Mouse (Mus musculus): ENCODE data around the gene Aldh16a1.
"Not testable (repeated sequence)": the region's sequence is repeated elsewhere in the genome, so short reads cannot be mapped to it uniquely, and the experiment has no call there.

The Aldh16a1 gene

DNA sequence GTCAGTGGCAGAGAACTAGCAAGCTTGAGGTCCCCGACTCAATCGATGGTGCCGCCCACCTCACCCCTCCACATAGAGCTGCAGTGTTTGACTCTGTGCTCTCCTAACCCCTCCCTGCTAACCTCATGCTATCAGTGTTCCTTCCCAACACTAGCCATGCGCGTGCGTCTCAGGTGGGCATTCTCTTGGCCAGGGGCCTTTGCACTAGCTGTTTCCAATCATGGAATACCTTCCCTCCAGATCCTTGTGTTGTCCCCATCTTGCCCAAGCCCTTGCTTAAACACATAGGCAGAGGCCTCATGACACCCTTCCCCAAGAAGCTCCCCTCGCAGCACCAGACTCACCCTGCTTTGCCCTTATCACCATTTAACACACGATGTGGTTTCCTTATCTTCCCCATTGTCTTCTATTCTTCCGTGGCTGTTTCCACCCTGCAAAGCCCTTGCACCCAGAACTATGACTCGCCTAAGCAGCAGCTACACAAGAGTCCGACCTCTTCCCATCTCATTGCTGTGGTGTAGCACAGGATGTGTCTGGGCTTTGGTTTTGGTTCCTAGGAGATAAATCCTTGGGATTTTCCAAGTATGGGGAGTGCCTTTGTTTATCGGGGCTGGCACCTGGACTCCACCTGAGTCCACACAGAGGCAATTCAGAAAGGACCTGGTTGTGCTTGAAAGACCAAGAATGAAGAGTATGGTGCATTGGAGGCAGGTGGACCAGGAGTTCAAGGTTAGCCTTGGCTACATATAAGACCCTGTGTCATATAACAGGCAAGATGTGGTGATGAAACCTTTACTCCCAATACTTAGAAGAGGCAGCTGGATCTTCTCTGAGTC, 17.0 kb downstream of the Aldh16a1 start:
- no peak for ATAC-seq (ENCODE audit: insufficient number of reproducible peaks, low FRiP score, low TSS enrichment)

DNA sequence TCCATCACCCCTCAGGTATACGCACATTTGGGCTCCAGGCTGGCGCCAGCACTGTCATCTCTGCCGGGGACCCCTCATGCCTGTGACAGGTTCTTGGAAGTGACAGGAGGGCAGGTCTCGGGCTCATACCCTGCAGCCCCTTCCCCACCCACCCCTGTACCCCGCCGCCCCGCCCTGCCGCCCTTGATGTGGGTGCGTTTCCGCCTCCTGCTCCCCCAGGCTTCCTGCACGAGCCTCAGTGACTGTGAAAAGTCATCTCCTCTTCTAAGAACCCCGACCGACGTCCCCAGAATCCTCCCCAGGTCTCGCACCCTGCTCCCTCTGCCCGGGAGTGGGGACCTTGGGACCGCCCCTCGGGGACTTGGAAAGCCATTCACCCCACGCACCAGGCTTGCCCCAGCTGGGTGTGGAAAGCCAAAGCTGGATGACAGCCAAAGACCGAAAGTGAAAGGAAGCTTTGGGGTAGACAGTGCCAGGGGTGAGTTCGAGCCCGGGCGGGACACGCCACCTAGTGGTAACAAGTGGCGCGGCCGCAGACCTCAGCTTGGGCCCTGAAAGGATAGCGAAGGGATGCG, 18.3 kb downstream of the Aldh16a1 start, which contains the start of the genes Gm45713 and Flt3l:
Gene Gm45713 (minus strand): TSS at position 239 of the 575 bp plus-strand sequence.
Gene Flt3l (minus strand): TSS at position 440 of the 575 bp plus-strand sequence.
- ATAC-seq (ENCODE audit: insufficient number of reproducible peaks, low FRiP score, low TSS enrichment), result peak; percentile 72; the same call in 1 of the 2 replicates

DNA sequence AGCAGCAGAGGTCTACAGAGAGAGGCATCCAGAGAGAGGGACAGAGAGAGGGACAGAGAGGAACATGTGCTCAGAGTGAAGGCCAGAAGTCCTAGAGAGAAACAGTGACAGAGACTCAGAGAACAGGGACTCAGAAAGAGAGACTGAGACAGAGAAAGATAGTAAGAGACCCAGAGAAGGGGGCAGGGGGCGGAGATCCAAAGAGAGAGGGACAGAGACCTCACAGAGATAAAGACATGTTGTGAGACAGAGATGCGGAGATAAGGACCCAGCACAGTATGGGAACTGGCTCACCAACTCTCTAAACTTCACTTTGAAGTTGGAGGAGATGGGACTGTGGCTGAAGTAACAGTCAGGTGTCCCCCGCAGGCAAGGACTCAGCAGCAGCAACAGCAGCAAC, 19.0 kb downstream of the Aldh16a1 start:
- no peak for ATAC-seq (ENCODE audit: insufficient number of reproducible peaks, low FRiP score, low TSS enrichment)

DNA sequence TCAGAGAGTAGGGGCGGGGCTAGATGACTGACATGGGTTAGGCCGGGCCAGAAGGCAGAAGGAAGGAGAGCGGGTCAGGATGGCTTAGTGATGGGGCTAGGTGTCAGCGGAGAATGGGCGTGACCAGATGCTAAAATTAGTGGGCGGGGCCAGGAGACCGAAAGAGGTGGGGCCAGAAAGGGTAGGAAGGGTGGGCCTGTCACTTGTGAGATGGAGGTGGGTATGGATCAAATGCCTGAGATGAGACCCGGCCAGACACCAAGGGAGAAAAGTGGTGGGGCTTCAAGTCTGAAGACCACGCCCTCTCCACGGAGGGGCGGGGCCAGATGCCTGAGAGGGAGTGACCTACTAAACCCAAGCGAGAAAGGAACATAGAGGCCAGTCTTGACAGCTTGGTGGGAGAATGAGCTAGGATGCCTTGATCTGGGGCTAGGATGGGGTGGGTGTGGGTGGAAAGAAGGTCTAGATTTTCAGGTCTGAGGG, 19.8 kb downstream of the Aldh16a1 start:
- no peak for ATAC-seq (ENCODE audit: insufficient number of reproducible peaks, low FRiP score, low TSS enrichment)

DNA sequence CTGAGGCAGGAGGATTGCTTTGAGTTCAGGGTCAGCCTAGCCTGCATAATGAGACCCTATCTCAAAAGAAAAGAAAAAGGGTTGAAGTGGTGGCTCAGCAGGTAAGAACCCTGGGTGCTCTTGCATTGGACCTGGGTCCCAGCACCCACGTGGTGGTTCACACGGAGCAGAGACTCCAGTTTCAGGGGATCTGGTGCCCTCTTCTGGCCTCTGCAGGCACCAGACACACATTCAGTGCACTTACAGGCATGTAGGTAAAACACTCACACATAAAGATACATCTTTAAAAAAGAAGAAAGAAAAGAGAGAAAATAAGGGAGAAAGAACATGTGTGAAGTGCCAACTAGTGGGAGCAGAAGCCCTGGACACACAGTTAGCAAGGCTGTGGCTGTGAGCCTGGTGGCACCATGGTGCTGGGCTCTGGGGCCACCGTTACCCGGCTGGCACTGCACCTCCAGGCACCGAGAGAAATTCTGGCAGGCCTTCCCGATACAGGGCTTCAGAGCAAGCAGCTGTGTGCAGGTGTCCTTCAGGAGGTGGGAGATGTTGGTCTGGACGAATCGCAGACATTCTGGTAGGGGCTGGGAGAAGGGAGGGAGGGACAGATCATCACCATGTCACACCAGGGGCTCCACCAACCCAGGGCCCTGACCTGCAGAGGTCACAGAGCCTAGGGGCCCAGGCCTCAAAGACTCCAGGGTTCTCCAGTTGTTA, 20.8 kb downstream of the Aldh16a1 start:
- no peak for ATAC-seq (ENCODE audit: insufficient number of reproducible peaks, low FRiP score, low TSS enrichment)

DNA sequence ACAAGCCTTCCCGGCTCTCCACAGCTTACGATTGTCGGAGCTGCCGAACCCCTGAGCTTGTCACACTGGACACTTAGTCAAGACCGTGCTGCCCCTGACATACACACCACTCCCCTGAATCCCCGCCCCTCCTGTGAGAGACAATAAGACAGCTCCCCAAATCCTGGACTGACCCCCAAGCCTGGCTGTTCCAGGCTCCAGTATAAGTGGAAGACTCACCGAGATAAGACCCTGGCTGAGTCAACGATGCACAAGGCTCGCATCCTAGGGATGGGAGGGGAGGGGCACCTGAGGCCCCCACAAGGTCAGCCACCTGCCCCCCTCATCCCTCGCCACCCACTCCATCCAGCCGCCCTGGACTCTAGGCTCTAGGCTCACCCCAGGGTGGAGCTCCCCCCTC, 22.5 kb downstream of the Aldh16a1 start:
- ATAC-seq (ENCODE audit: insufficient number of reproducible peaks, low FRiP score, low TSS enrichment), result no peak

DNA sequence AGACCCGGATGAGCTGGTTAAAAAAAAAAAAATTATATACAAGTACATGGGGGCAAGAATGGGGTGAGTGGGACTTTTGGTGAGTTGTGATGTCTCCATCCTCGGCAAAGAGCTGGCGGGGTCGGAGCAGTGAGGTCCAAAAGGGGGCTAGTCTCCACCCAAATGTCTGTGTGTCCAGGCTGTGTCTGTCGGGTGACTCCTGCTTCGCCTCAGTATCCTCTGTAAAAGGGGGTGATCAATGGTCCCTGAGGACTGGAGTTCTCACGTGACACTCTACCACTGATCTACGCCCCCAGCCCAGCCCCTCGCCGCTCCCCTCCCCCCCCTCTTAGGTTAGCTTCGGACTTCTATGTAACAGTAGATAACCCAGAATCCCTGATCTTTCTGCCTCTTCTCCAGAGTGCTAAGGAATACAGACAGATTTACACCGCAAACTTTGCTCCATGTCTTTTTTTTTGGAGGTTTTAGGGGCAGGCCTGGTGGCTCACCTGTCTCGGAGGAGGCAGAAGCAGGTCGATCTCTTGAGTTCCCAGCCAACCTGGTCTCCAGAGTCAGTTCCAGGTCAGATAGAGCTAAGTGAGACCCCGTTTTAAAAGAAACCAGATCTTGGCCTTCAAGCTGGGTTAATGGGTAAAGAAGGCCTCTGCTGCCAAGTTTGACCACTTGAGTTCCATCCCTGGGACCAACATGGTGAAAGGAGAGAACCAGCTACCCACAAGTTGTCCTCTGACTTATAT, 24.4 kb downstream of the Aldh16a1 start:
- no peak for ATAC-seq (ENCODE audit: insufficient number of reproducible peaks, low FRiP score, low TSS enrichment)

DNA sequence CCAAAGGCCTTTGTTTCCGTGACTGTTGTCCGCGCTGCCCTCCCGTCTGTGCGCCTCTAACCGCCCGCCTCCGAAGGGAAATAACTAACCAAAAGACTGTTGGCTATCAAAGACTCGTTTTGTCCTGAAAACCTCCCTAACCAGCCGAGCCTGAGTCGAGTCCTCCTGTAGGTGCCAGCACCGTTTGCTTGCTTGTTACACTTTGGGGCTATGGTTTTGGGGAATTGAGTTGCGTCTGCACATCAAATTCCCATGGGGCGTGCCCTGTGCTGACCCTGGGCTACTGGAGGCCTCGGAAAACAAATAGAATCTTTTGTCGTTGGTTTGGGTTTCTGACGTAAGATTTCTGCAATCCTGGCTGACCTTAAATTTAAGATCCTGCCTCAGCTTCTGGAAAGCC, 25.1 kb downstream of the Aldh16a1 start:
- ATAC-seq (ENCODE audit: insufficient number of reproducible peaks, low FRiP score, low TSS enrichment), result no peak

DNA sequence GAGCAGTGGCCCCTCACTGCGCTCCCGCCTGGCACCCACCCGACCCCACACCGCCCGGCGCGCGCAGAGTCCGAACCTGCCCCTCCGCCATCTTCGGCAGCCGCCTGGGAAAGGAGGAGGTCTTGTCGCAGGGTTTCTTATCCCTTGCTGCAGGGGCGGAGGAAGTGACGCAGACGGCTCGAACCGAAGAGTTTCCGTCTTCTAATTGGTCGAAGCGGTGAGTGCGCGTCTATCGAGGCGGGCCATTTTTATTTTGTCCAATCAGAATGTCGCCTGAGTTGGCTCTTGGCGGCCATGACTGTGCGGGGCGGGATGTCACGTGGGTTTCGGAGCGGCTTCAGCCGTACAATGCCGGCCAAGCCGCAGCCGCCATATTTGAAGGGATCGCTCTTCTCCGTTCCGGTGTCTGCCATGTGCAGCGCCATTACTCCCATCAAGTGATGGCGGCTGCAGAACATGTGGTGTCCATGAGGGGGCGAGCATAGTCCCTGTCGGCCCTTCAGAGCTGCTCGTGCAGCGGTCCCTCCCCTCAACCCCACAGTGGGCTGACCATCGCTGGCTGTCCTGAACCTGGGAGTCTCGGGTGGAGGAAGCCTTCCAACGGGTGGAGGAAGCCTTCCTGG, 25.6 kb downstream of the Aldh16a1 start, which contains the start of gene Rpl13a:
Gene Rpl13a (minus strand): TSS at position 138 of the 623 bp plus-strand sequence.
- peak; percentile 85 for ATAC-seq (ENCODE audit: insufficient number of reproducible peaks, low FRiP score, low TSS enrichment)

DNA sequence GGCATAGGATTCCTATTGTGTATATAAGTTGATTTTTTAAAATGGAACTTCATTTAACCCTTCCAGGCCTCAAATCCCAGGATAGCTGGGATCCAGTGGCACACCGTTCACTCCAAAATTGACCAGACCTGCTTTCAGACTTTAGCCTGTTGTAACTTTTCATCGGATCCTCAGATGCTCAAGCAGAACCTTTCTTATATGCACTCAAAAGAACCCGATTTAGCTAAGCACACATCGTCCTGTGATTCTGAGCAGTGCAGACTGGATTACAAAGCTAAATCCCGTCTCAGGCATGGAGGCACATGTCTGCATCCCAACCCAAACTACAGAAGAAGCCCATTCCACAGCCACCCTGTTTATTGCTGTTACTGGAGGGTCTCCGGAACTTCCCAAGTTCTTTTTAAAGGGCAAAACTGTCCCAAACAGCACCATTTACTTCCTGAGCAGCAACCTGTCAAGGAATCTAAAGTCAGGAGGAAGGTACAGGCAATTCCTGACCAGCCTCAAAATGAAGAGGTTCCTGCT, 26.6 kb downstream of the Aldh16a1 start:
- no peak for ATAC-seq (ENCODE audit: insufficient number of reproducible peaks, low FRiP score, low TSS enrichment)

DNA sequence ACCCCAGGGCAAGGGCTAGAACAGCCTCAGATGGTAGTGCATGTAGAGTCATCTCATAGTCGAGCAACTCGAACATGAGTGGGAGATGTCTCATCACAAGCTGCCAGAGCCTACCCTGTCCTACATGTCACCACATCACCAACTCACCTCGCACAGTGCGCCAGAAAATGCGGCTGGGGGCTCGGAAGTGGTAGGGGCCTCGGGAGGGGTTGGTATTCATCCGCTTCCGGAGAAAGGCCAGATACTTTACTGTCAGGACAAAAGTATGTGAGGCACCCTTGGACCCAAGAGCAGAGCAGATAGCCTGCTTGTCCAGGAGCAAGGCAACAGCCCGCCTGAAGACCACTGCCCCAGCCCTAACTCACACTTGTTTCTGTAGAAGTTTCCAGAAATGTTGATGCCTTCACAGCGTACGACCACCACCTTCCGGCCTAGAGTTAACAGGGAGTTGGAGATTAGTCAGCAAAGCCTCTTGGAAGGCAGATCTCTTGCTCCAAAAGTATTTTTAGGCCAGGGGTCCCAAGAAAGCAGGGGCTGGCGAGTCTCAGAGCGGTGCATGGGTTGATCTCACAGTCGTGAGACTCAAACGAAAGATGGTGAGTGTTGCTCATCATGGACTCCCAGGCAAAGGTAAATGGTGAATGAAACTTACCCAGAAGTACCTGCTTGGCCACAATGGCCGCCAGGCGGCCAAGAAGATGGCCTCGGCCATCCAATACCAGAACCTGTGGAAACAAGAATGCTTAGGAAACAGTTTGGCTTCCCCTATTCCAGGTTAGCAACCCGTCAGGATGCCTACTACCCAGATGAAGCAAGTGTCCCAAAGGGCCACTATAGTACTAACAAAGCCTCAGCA, 27.3 kb downstream of the Aldh16a1 start:
- no peak for ATAC-seq (ENCODE audit: insufficient number of reproducible peaks, low FRiP score, low TSS enrichment)

DNA sequence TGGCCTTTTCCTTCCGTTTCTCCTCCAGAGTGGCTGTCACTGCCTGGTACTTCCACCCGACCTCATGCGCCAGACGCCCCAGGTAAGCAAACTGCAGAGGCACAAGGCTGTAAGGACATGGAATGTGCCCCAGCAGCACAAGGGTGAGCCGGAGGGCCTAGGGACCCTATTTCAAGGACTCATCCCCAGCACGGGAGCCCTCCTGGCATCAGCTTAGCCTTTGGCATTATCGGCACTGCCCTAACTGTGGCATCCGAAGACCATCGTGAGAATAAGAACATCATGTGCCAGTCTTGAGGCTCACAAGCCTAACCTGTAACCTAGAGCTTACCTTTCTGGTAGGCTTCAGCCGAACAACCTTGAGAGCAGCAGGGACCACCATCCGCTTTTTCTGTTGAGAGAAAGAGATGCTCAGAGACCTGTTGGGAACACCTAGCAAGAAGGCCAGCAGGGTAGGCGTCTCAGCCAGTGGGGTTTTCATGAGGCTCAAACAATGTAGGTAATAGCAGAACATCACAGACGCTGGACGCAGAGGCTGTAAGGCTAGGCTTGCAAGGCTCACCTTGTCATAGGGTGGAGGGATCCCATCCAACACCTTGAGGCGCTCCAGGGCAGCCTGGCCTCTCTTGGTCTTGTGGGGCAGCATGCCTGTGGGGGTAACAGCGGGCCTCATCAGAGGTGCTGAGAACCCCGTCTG, 28.1 kb downstream of the Aldh16a1 start:
- ATAC-seq (ENCODE audit: insufficient number of reproducible peaks, low FRiP score, low TSS enrichment), result no peak

DNA sequence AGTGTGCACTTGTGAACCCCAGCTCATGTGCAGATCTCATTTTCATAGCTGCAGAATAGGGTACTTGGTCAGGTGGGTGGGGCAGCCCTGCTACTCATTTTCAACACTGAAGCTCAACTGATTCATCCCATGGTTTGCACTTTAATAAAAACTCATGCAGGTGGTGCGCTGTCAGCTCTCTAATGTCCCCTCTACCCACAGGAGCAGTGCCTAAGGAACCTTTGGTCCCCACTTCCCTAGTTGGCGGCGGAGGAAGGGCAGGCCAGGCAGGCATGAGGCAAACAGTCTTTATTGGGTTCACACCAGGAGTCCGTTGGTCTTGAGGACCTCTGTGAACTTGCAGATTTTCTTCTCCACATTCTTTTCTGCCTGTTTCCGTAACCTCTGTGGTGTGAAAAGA, 28.7 kb downstream of the Aldh16a1 start:
- ATAC-seq (ENCODE audit: insufficient number of reproducible peaks, low FRiP score, low TSS enrichment), result not testable (repeated sequence)

DNA sequence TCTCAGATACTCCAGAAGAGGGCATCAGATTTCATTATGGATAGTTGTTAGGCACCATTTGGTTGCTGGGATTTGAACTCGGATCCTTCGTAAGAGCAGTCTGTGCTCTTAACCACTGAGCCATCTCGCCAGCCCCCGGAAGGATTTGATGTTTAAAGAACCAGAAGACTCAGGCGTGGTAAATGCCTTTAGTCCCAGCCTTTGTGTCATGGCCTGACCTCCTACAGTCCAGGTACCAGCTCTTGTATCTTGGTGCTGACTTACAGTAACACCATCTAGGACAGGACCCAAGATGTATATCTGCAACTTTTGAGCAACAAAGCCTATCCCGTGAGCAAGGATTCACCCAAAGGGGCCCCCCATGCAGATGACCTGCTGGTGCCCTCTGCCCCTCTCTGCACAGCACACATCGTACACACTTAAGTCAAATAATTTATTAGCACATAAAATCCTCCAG, 29.2 kb downstream of the Aldh16a1 start:
- ATAC-seq (ENCODE audit: insufficient number of reproducible peaks, low FRiP score, low TSS enrichment), result no peak

DNA sequence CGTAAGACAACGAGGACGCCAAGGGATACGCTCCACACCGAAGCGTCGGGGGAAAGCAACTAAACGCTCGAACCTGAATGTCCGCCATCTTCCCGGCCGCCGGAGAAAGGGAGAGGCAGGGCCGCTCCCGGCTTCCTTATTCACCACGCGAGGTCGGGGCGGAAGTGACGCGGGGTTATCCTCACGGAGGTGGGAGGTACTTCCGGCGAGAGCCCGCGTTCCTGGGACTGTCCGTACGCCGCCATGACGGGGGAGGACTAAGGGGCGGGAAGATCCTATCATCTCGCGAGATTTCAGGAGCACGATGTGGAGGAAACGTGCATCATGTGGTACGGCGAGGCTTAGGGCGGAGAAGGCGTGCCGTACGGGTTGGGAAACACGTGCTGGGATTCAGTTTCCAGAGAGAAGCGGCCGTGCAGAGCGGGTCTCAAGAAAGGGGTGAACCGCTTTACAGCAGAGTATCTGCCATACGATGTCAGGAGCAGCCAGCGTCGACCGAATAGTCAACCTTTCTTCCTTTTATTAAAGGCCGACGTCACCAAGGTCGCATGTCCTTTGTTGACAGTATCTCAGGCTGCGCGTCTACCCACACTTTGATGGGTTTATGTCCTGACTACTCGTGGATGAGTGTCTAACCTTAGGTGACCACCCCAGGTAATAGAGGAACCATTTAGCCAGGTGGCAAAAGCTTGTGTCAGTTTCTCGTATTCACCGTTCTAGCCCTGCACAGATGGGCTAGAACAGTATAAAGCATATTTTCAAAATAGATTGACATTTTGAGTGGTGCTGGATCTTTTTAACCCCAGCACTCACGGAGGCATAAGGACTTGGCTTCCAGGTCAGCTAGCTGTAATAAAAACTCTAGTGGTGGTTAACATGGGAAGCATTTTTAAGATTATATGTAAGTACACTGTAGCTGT, 29.9 kb downstream of the Aldh16a1 start, which contains the start of gene Rps11:
Gene Rps11 (minus strand): TSS at position 216 of the 920 bp plus-strand sequence.
- ATAC-seq (ENCODE audit: insufficient number of reproducible peaks, low FRiP score, low TSS enrichment), result peak; percentile 77

DNA sequence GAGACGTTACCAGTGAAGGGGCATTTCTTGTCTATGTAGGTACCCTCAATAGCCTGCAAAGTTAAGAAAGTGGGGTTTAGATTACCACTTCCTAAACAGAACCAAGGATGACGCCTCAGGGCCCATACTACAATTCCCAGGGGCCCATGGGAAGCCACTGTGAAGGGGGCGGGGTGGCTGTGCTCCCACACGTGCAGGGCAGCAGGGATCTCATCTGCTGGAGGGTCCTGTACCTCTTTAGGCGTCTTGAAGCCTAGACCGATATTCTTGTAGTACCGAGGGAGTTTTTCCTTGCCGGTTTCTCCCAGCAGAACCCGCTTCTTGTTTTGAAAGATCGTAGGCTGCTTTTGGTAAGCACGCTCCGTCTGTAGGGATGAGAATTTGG, 31.2 kb downstream of the Aldh16a1 start:
- ATAC-seq (ENCODE audit: insufficient number of reproducible peaks, low FRiP score, low TSS enrichment), result no peak

Measured in cerebellum, adult (tissue).